Mouse (Mus musculus) cerebellum, adult 2 months (tissue): Measurements from ENCODE around the gene Zgrf1. TPM values are rescaled to one million over a fixed set of nuclear protein-coding genes. Genes with fewer than 3 reads are reported as not detected.

Experiments
- DNase-seq, 2 experiments: peaks; one replicate each; pipeline ENCODE4 v3.0.0; 2021
- H3K27ac ChIP-seq: fragments of 200-500 bp; 2 replicates; pipeline ENCODE4 v1.5.1; 2012; ENCODE audit warnings: low read length, control low read depth, inconsistent platforms; ENCODE audit not compliant: insufficient read depth
- H3K27me3 ChIP-seq: fragments of 200-500 bp; 2 replicates; pipeline ENCODE4 v1.6.1; 2012; ENCODE audit warnings: inconsistent platforms, mild to moderate bottlenecking, low read length, moderate library complexity; ENCODE audit not compliant: control insufficient read depth, insufficient read depth
- H3K4me1 ChIP-seq: fragments of 200-500 bp; 2 replicates; pipeline ENCODE4 v1.6.1; 2011; ENCODE audit warnings: low read length; ENCODE audit not compliant: control insufficient read depth, insufficient read depth
- H3K4me3 ChIP-seq: fragments of 200-500 bp; replicated peaks from 2 replicates; pipeline ENCODE3; 2011; ENCODE audit warnings: mild to moderate bottlenecking, low read depth, low read length, control low read depth; ENCODE audit not compliant: insufficient read depth
- CTCF ChIP-seq: fragments of 200-500 bp; IDR thresholded peaks from 2 replicates; pipeline ENCODE4 v1.5.1; 2011; ENCODE audit warnings: low read depth, mild to moderate bottlenecking, control low read depth, low read length, moderate library complexity, borderline replicate concordance; ENCODE audit not compliant: insufficient read depth
- POLR2A ChIP-seq: fragments of 200-500 bp; IDR thresholded peaks from 2 replicates; pipeline ENCODE4 v1.6.1; 2011; ENCODE audit warnings: low read length, control low read depth, borderline replicate concordance; ENCODE audit not compliant: insufficient read depth
- WGBS: fragments of 180-500 bp; shearing (Covaris S2); methylation state at CpG from one replicate; pipeline ENCODE4 v1.1.7; 2018; 5-methylcytosine and 5-hydroxymethylcytosine counted together
- polyA plus RNA-seq: library from polyadenylated mRNA; depleted of rRNA; stranded (reverse); fragments of >200 nt; gene quantifications from 2 replicates; pipeline ENCODE4 v1.2.3, GENCODE M21; 2012

Gene Zgrf1
- polyA plus RNA-seq, 1 experiment = 6.4 TPM

GRCm38 (mm10) chr3:127544610-127545121 is 8.6 kb upstream of the Zgrf1 start:
- DNase-seq = no peak
- Histone ChIP-seq H3K4me3 (no peak overlapping the region), H3K4me1 (no peaks in the 10 kb centered on the region), H3K27ac (no peak overlapping the region), H3K27me3 (no peaks in the 10 kb centered on the region)
- 29% methylated on average over 5 of the region's 5 CpGs for WGBS
- TF ChIP-seq POLR2A = no peak
- no peak for TF ChIP-seq CTCF

GRCm38 (mm10) chr3:127547882-127548281 is 5.4 kb upstream of the Zgrf1 start:
- WGBS = 39% methylated on average over 5 of the region's 5 CpGs
- DNase-seq = peak in 1 of 2 experiments; percentile 9
- no peak for TF ChIP-seq POLR2A
- TF ChIP-seq CTCF = no peak; the same call in 1 of the 2 replicates
- H3K4me3 ChIP-seq = no peak overlapping the region
- H3K4me1 ChIP-seq = no peaks in the 10 kb centered on the region
- H3K27ac ChIP-seq = no peak overlapping the region
- H3K27me3 ChIP-seq = no peaks in the 10 kb centered on the region

GRCm38 (mm10) chr3:127552434-127552972 is 786 bp upstream of the Zgrf1 start:
- no peaks in the 10 kb centered on the region for H3K27me3 ChIP-seq
- H3K4me3 ChIP-seq = peak overlapping the region; percentile 82
- no peaks in the 10 kb centered on the region; the same call in 1 of the 2 replicates for H3K4me1 ChIP-seq
- no peak for DNase-seq
- TF ChIP-seq POLR2A (no peak), CTCF (no peak)
- WGBS = 3% methylated on average over 11 of the region's 13 CpGs
- no peak overlapping the region for H3K27ac ChIP-seq

DNA sequence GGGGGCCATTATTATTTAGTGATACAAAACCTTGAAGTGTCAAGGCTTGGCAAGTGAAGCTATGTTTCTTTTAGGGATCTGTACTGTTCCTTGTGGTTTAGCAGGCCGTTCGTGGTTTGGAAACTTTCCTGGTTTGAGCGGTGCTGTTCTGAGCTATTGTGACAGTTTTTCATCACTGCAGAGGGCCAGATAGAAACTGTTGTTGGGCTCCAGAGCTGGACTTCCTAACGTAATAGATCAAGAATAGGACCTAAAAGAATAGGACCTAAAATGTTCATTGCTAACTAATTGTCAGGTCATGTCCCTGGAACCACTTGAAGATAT is 393 bp downstream of the Zgrf1 start:
- Histone ChIP-seq H3K4me3 (peak overlapping the region; percentile 82), H3K27ac (no peak overlapping the region), H3K27me3 (no peaks in the 10 kb centered on the region), H3K4me1 (no peaks in the 10 kb centered on the region; the same call in 1 of the 2 replicates)
- TF ChIP-seq POLR2A (no peak), CTCF (no peak)
- 0% methylated on average over 4 of the region's 4 CpGs for WGBS
- no peak for DNase-seq

DNA sequence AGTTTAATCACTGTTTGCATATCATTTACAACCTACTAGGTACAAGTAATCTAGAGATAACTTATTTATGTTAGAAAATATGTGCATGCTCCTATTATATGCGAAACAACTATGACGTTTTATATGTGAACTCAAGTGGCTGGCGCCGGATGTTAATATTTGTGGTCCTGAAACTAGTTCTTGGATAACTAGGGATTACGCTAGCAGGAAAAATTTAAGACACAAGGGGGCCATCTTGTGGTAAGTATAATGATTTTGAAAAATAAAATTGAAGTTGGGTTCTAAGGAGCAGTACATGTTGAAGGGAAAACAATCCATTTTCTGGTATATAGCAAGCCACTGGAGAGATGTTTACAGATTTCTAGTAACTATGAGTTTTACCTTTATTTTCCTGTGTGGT is 1.4 kb downstream of the Zgrf1 start:
- H3K4me1 ChIP-seq = no peaks in the 10 kb centered on the region; the same call in 1 of the 2 replicates
- no peak for TF ChIP-seq POLR2A
- TF ChIP-seq CTCF = no peak
- no peak overlapping the region for H3K27ac ChIP-seq
- no peaks in the 10 kb centered on the region for H3K27me3 ChIP-seq
- H3K4me3 ChIP-seq = no peak overlapping the region
- no peak for DNase-seq
- WGBS = 25% methylated on average over 5 of the region's 5 CpGs

- no peak for DNase-seq
- H3K27me3 ChIP-seq = no peaks in the 10 kb centered on the region
- H3K4me3 ChIP-seq = no peak overlapping the region
- TF ChIP-seq POLR2A (no peak), CTCF (no peak)
- no peak overlapping the region for H3K27ac ChIP-seq
- no peaks in the 10 kb centered on the region; the same call in 1 of the 2 replicates for H3K4me1 ChIP-seq
Observed at GRCm38 (mm10) chr3:127558201-127558600, 4.9 kb downstream of the Zgrf1 start.

GRCm38 (mm10) chr3:127562974-127563373 is 9.7 kb downstream of the Zgrf1 start:
- Histone ChIP-seq H3K27ac (no peak overlapping the region), H3K4me3 (no peak overlapping the region)
- WGBS = 96% methylated on average over 4 of the region's 4 CpGs

DNA sequence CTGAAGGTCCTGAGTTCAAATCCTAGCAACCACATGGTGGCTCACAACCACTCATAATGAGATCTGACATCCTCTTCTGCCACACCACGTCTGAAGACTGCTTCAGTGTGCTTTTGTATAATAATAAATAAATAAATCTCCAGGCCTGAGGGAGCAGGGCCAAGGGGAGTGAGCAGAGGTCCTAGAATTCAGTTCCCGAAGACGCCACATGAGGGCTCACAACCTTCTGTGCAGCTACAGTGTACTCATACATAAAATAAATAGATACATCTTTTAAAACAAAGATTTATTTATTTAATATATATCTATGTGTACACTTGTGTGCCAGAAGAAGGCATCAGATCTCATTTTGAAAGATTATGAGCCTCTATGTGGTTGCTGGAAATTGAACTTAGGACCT is 11.8 kb downstream of the Zgrf1 start:
- TF ChIP-seq CTCF (no peak), POLR2A (no peak)
- H3K4me1 ChIP-seq = no peaks in the 10 kb centered on the region; the same call in 1 of the 2 replicates
- no peak for DNase-seq
- H3K27ac ChIP-seq = no peak overlapping the region
- no peaks in the 10 kb centered on the region for H3K27me3 ChIP-seq
- WGBS = 69% methylated on average over 3 of the region's 3 CpGs
- no peak overlapping the region for H3K4me3 ChIP-seq

More at GRCm38 (mm10) chr3:127562974-127563373, 9.7 kb downstream of the Zgrf1 start:
- no peak for DNase-seq
- Histone ChIP-seq H3K4me1 (no peaks in the 10 kb centered on the region; the same call in 1 of the 2 replicates), H3K27me3 (no peaks in the 10 kb centered on the region)
- TF ChIP-seq CTCF (no peak), POLR2A (no peak)
